ENCODE assay signal across 12 mouse cellular contexts in the genomic region with DNA sequence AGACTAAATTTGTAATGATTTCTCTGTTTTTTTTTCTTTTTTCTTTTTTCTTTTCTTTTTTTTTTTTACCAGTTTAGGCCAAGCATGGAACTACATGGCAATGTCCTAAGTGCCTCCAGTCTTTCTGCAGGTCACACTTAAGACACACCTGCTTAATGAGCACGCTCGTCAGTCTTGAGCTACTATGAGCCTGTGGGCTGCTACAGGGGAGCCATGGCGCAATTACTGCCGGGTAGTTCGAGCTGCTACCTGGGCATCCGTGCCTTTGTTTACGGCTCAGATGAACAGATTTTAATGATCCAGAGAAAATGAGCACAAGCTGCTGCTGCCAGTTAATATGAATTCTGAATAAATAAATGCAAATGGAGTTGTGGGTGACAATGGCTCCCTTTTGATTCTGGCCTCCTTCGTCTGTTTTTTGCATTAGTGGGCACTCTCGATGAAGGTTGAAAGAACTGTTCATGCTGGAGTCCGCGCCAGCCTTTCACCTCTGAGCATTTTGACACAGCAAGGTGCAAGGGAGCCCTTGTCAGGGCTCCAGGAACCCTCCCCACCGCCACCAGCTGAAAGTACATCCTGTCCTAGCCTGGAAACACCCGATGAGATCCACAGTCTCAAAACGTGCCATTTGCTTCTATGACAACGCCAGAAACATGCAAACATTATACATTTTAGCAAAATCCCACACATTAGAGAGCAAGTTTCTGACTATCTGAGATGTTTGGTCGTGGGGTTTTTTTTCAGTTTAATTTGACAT.
DNase-seq lines count a peak whose midpoint lies in the region; ATAC-seq lines count a peak whose summit lies in the region.
"Had no signal": no experiment of that assay in that cellular context is flagged by ENCODE, and none has a peak within 500 bp of the region (broad histone marks: within the 10 kb centered on the region; RNA-seq: fewer than 3 reads in every experiment).

No protein-coding gene starts in this region.

- H3K4me2 ChIP-seq in hindbrain, embryonic 13.5 days, result no peak overlapping the region
- no peak overlapping the region for H3K4me2 ChIP-seq in hindbrain, embryonic 11.5 days (replicated peaks; ENCODE audit: low read depth, low read length)
- H3K4me2 ChIP-seq in midbrain, embryonic 14.5 days (ENCODE audit: low read length), result no peak overlapping the region
- H3K4me2 ChIP-seq: liver, embryonic 15.5 days had no signal

- no peaks in the 10 kb centered on the region for H3K9me3 ChIP-seq in hindbrain, embryonic 13.5 days
- no peaks in the 10 kb centered on the region for H3K9me3 ChIP-seq in hindbrain, embryonic 11.5 days (ENCODE audit: control insufficient read depth, low read length)
- no peaks in the 10 kb centered on the region for H3K9me3 ChIP-seq in midbrain, embryonic 14.5 days (ENCODE audit: control insufficient read depth, low read length)
- H3K9me3 ChIP-seq: liver, embryonic 15.5 days had no signal

- 39% methylated on average over 16 of the region's 16 CpGs for WGBS in hindbrain, embryonic 13.5 days
- WGBS in hindbrain, embryonic 11.5 days, result 64% methylated on average over 16 of the region's 16 CpGs
- WGBS in midbrain, embryonic 14.5 days, result 31% methylated on average over 16 of the region's 16 CpGs

- no peak for ATAC-seq in hindbrain, embryonic 13.5 days (ENCODE audit: low FRiP score)
- no peak for ATAC-seq in hindbrain, embryonic 11.5 days (ENCODE audit: low FRiP score)
- ATAC-seq in midbrain, embryonic 14.5 days (ENCODE audit: low FRiP score, low TSS enrichment), result no peak

- peaks cover 16% of the 10 kb centered on the region for H3K4me1 ChIP-seq in hindbrain, embryonic 13.5 days (replicated peaks)
- H3K4me1 ChIP-seq in hindbrain, embryonic 11.5 days (replicated peaks; ENCODE audit: control insufficient read depth, insufficient read depth, low read length), result no peaks in the 10 kb centered on the region; the same call in 1 of the 2 replicates
- peaks cover 21% of the 10 kb centered on the region for H3K4me1 ChIP-seq in midbrain, embryonic 14.5 days (ENCODE audit: control insufficient read depth, insufficient read depth, low read length)
- H3K4me1 ChIP-seq: liver, embryonic 15.5 days; megakaryocyte, embryonic 14.5 days had no signal

- no peaks in the 10 kb centered on the region for H3K36me3 ChIP-seq in hindbrain, embryonic 13.5 days
- no peaks in the 10 kb centered on the region for H3K36me3 ChIP-seq in hindbrain, embryonic 11.5 days (ENCODE audit: control insufficient read depth, insufficient read depth, low read length)
- H3K36me3 ChIP-seq in midbrain, embryonic 14.5 days (ENCODE audit: control insufficient read depth, insufficient read depth, low read length), result no peaks in the 10 kb centered on the region
- H3K36me3 ChIP-seq: liver, embryonic 15.5 days had no signal

- H3K9ac ChIP-seq in hindbrain, embryonic 13.5 days, result 0 out of 2 replicates have a peak overlapping the region, but pooled peaks have one; percentile 20
- H3K9ac ChIP-seq in hindbrain, embryonic 11.5 days (ENCODE audit: low read depth, low read length), result no peak overlapping the region
- peak overlapping the region; percentile 30; the same call in 1 of the 2 replicates for H3K9ac ChIP-seq in midbrain, embryonic 14.5 days (replicated peaks; ENCODE audit: low read length)
- H3K9ac ChIP-seq: liver, embryonic 15.5 days had no signal

- H3K27me3 ChIP-seq in hindbrain, embryonic 13.5 days, result 0 out of 2 replicates have a peak, but pooled peaks cover 3% of the 10 kb centered on the region
- H3K27me3 ChIP-seq in hindbrain, embryonic 11.5 days (ENCODE audit: control insufficient read depth, insufficient read depth, low read length), result no peaks in the 10 kb centered on the region
- no peaks in the 10 kb centered on the region for H3K27me3 ChIP-seq in midbrain, embryonic 14.5 days (ENCODE audit: control insufficient read depth, insufficient read depth, low read length)
- H3K27me3 ChIP-seq: liver, embryonic 15.5 days had no signal

- DNase-seq in hindbrain, embryonic 11.5 days (ENCODE audit: low spot score), result no peak
- peak; percentile 64 for DNase-seq in cerebellum, adult 11 months
- DNase-seq in cerebellum, adult 9-10 months, result peak; percentile 83
- DNase-seq in midbrain, embryonic 14.5 days, result peak; percentile 45
- DNase-seq in right cerebral cortex, adult 18-20 months, result no peak
- DNase-seq in thymus, postnatal 4 days, result no peak
- DNase-seq: adrenal gland, postnatal 14 days; kidney, postnatal 10 days had no signal

- no peak overlapping the region for H3K4me3 ChIP-seq in hindbrain, embryonic 13.5 days
- H3K4me3 ChIP-seq in hindbrain, embryonic 11.5 days (ENCODE audit: low read depth, low read length), result no peak overlapping the region
- H3K4me3 ChIP-seq in midbrain, embryonic 14.5 days (replicated peaks; ENCODE audit: low read depth, low read length), result no peak overlapping the region
- H3K4me3 ChIP-seq: erythroblast, embryonic 14.5 days; liver, embryonic 15.5 days; megakaryocyte, embryonic 14.5 days had no signal

- peak overlapping the region; percentile 77 for H3K27ac ChIP-seq in hindbrain, embryonic 13.5 days
- H3K27ac ChIP-seq in hindbrain, embryonic 11.5 days (ENCODE audit: low read depth, low read length), result no peak overlapping the region
- H3K27ac ChIP-seq in midbrain, embryonic 14.5 days (replicated peaks; ENCODE audit: low read depth, low read length), result peak overlapping the region; percentile 75
- H3K27ac ChIP-seq: liver, embryonic 15.5 days had no signal

Comparison
In these comparisons a context has a peak if more than half of its experiments do, and no peak if none do; other contexts are left out.
1. DNase-seq: peak in cerebellum, adult 11 months (single experiment), cerebellum, adult 9-10 months (single experiment) and midbrain, embryonic 14.5 days (single experiment); none in hindbrain, embryonic 11.5 days (single experiment), right cerebral cortex, adult 18-20 months (single experiment) and thymus, postnatal 4 days (single experiment).